Mouse (Mus musculus) adrenal gland, postnatal 4 days (tissue): Measurements from ENCODE around the gene Akap13. TPM values are rescaled to one million over a fixed set of nuclear protein-coding genes. Genes with fewer than 3 reads are reported as not detected.

ENCODE experiments used
- DNase-seq, 2 experiments: peaks; one replicate each; pipeline ENCODE4 v3.0.0; 2021 to 2022; ENCODE audit warnings: low spot score in 2 of 2, mixed read lengths in 2 of 2
- total RNA-seq, 2 experiments: library from RNA; stranded (reverse); gene quantifications; 2 replicates each; pipeline ENCODE4 v1.2.3; 2021

The Akap13 gene
- total RNA-seq, 2 experiments from 2014 or later = 63.3 to 63.5 TPM

DNA sequence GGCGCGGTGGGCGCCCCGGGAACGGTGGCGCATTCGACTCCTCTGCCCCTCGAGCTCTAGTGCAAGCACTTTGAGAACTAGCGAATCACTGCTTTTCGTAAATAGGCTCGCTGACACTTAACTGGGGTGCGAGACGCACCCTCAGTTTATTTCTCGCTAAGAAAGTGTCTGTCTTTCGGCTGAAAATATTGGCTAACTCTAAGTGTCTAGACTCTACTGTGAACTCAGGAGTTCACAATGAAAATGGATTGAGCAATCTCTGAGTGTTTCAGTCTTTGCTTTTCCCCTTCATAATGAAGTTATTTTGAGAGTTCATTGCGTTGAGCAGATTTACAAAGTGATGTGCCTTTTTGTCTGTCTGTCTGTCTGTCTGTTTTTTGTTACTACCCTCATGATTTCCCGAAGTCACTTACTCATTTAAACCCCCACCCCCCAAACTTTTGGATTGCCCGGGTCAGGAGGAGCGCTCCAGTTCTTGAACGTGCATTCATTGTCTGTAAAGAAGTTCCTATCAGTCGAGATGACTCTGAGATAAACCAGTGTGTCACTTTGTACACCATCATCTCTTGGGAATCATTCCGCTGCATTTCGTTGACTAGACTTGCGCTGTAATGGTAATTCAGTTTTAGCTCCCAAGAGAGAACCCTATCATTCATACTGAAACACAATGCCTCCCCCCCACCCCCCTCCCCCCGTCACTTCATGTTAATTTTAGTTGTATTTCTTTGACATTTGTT is 986 bp downstream of the Akap13 start:
- DNase-seq = no peak

DNA sequence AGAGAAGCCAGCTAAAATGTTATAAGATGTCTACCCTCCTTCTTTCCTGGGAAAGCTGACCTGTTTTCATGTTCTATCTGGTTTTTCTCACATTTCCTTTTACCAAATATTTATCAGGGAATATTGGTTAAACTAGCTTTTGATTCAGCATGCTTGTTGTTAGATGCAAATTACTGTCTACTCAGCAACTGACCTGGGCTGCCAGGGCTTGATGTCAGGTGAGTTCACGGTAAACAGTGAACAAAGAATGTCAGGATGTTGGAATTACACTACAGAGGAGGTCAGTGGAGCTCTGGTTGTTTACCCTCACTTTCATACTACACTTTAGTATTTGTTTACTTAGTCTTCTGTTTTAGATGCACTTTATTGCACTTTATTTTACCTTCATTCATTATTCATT is 5.0 kb downstream of the Akap13 start:
- DNase-seq = no peak

- DNase-seq = no peak
Measured at GRCm38 (mm10) chr7:75463579-75464162, 8.3 kb downstream of the Akap13 start.

GRCm38 (mm10) chr7:75467791-75468190 is 12.5 kb downstream of the Akap13 start:
- no peak for DNase-seq

GRCm38 (mm10) chr7:75470318-75470925 is 15.1 kb downstream of the Akap13 start:
- no peak for DNase-seq

GRCm38 (mm10) chr7:75472316-75473195 is 17.2 kb downstream of the Akap13 start:
- no peak for DNase-seq

DNA sequence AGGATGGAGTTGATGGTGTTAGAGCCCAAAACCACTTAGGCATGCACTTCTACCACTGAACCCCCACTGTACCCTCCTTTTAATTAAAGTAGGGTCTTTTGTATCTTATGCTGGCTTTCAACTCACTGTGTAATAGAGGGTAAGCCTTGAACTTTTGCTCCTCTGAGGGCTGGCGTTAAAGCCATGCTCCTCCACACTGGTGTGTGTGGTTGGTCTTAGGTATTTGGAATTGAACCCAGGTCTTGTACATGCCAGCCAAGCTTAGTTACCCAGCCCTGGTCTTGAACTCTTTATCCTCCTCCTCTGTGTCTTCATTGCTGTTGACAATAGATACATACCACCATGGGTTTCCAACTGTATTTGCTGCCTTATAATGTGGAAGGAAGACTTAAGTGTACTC is 18.0 kb downstream of the Akap13 start:
- DNase-seq = no peak

DNA sequence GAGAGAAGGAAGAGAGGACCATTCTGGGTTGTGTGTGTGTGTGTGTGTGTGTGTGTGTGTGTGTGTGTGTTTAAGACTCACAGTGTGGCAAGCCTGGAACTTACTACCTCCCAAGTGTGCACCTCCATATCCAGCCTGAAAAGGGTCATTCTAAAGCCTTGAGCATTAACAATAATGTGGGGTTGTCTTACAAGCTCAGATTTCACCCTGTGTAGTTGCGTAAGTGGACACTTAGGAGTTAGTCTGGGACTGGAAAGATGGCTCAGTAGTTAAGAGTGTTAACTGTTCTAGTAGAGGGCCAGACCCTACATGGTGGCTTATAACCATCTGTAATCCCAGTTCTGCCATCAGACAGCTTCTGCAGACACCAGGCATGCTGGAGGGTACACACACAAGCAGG is 18.7 kb downstream of the Akap13 start:
- no peak for DNase-seq

- DNase-seq = no peak
Measured at GRCm38 (mm10) chr7:75474564-75475150, 19.3 kb downstream of the Akap13 start.

GRCm38 (mm10) chr7:75478060-75478459 is 22.7 kb downstream of the Akap13 start:
- no peak for DNase-seq

GRCm38 (mm10) chr7:75480721-75481426 is 25.5 kb downstream of the Akap13 start:
- DNase-seq = no peak

GRCm38 (mm10) chr7:75486031-75486430 is 30.7 kb downstream of the Akap13 start:
- DNase-seq = no peak

DNA sequence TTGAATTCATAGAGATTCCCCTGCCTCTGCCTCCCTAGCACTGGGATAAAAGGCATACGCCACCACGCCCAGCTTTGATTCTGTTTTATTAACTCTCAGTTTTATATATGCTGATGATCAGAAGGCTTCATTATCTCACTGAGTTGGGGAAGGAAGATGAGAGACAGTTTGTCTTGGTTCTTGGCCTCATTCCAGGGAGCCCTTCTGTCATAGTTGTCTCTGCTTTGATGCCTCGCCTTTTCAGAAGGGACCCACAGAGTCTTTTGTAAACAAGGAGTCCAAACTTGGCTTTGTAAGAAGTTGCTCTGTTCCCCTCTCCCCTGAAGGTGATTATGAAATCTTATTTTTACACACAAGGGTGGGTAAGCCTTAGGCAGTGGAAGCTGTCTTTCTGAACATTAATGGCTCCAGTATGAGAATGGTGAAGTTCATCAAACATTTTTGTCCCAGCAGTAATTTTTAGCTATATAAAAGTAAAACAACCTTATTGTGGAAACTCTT is 40.7 kb downstream of the Akap13 start:
- no peak for DNase-seq

DNA sequence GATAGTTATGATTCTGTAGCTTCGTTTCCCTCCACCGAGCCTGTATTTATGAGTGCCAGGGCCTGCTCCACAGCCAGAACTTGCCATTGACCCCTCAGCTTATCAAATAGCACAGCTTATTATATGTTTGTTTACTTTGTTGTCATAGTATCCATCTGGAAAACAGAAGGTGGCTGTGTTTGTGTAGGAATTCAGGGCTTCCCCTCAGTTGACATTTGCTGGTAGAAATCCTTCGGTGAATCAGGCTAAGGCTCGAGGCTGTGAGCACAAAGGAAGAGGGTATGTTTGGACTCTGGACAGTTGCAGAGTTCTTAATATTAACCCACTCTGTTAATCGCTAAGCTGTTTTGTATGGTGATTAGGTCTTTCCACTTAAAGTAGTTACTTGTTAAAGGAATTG is 43.3 kb downstream of the Akap13 start:
- DNase-seq = no peak

DNA sequence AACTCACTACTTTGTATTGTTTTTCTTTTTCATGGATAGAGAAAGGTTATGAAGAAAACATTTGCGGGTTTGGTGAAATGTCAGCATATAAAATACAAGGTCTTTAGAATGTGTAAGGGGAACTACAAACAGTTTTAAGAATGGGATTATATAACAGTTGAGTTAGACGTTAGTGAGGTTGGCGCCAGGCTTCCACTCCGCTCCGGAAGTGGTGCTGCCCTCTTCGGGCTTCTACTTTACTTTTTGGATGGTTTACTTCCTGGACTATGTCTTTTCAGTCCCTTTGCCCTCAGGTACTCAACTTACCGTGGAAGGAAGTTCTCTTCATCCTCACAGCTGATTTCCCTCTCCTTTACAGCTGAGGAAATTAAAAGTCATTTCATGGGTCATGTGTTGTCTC is 43.9 kb downstream of the Akap13 start:
- no peak for DNase-seq

- DNase-seq = no peak
Measured at GRCm38 (mm10) chr7:75500164-75500563, 44.8 kb downstream of the Akap13 start.

DNA sequence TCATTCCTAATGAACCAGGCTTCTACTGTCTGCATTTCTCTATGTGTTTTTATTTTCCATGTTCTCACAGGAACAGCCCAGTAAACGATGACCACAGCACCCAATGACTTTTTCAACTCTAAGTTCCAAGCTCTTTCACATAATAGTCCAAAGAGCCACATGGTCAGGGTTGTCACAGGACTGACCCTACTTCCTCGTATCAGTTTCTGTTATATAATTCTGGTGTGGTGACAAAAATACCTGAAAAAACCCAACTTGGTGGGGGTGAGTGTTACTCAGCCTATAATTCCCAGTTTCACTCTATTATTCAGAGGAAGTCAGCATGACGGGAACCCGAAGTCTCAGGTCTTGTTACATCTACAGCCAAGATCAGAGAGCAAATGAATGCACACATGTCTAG is 45.5 kb downstream of the Akap13 start:
- DNase-seq = no peak

DNA sequence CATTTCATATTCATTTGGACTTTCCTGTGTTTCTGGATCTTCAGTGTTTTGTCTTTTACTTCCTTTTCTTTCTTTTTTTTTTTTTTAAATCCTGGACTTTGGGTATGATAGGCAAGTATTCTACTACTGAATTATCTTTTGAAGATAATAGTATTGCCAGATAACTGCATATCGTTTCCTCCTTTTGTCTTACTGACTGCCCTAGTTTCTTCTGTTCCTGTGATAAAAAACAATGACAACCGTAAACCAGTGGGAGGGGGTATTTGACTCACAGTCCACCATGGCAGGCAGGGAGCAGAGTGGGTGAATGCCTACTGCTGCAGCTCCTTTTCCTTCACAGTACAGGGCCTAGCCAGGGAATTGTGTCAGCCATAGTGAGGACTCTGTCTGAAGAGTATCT is 49.2 kb downstream of the Akap13 start:
- DNase-seq = no peak

- DNase-seq = no peak
Measured at GRCm38 (mm10) chr7:75506628-75507027, 51.3 kb downstream of the Akap13 start.

GRCm38 (mm10) chr7:75509085-75509873 is 53.9 kb downstream of the Akap13 start:
- no peak for DNase-seq
